Mouse (Mus musculus): ENCODE results near the gene Fntb.
"Not testable (repeated sequence)": the region's sequence is repeated elsewhere in the genome, so short reads cannot be mapped to it uniquely, and the experiment has no call there.

Gene Fntb

GRCm38 (mm10) chr12:76792540-76792939, 27.2 kb downstream of the Fntb start:
- DNase-seq (ENCODE audit: low read depth, low spot score): not testable (repeated sequence)

- no peak for DNase-seq (ENCODE audit: low read depth, low spot score)
Observed at GRCm38 (mm10) chr12:76795350-76795749, 30.0 kb downstream of the Fntb start, which contains the start of gene Gpx2. Gene Gpx2, minus strand, starts transcription at chr12:76795554.

- no peak for DNase-seq (ENCODE audit: low read depth, low spot score)
Observed at GRCm38 (mm10) chr12:76796938-76797539, 31.6 kb downstream of the Fntb start.

GRCm38 (mm10) chr12:76798008-76798720, 32.8 kb downstream of the Fntb start:
- no peak for DNase-seq (ENCODE audit: low read depth, low spot score)

- no peak for DNase-seq (ENCODE audit: low read depth, low spot score)
Observed at GRCm38 (mm10) chr12:76803028-76803427, 37.6 kb downstream of the Fntb start.

GRCm38 (mm10) chr12:76803700-76804252, 38.4 kb downstream of the Fntb start:
- peak; percentile 32 for DNase-seq (ENCODE audit: low read depth, low spot score)

- no peak for DNase-seq (ENCODE audit: low read depth, low spot score)
Observed at GRCm38 (mm10) chr12:76805056-76805811, 39.8 kb downstream of the Fntb start.

GRCm38 (mm10) chr12:76807796-76808195, 42.4 kb downstream of the Fntb start:
- no peak for DNase-seq (ENCODE audit: low read depth, low spot score)

- no peak for DNase-seq (ENCODE audit: low read depth, low spot score)
Observed at GRCm38 (mm10) chr12:76810491-76810890, 45.1 kb downstream of the Fntb start.

GRCm38 (mm10) chr12:76811006-76811405, 45.6 kb downstream of the Fntb start:
- no peak for DNase-seq (ENCODE audit: low read depth, low spot score)

GRCm38 (mm10) chr12:76813543-76813942, 48.2 kb downstream of the Fntb start:
- no peak for DNase-seq (ENCODE audit: low read depth, low spot score)

GRCm38 (mm10) chr12:76814120-76814519, 48.7 kb downstream of the Fntb start:
- DNase-seq (ENCODE audit: low read depth, low spot score): no peak

- DNase-seq (ENCODE audit: low read depth, low spot score): no peak
Observed at GRCm38 (mm10) chr12:76816720-76817119, 51.3 kb downstream of the Fntb start.

- DNase-seq (ENCODE audit: low read depth, low spot score): no peak
Observed at GRCm38 (mm10) chr12:76817176-76817575, 51.8 kb downstream of the Fntb start.

- DNase-seq (ENCODE audit: low read depth, low spot score): no peak
Observed at GRCm38 (mm10) chr12:76818120-76818519, 52.7 kb downstream of the Fntb start.

GRCm38 (mm10) chr12:76818908-76819307, 53.5 kb downstream of the Fntb start:
- no peak for DNase-seq (ENCODE audit: low read depth, low spot score)

- DNase-seq (ENCODE audit: low read depth, low spot score): no peak
Observed at GRCm38 (mm10) chr12:76819816-76820215, 54.4 kb downstream of the Fntb start.

GRCm38 (mm10) chr12:76820615-76821014, 55.2 kb downstream of the Fntb start:
- DNase-seq (ENCODE audit: low read depth, low spot score): no peak

- no peak for DNase-seq (ENCODE audit: low read depth, low spot score)
Observed at GRCm38 (mm10) chr12:76822002-76822650, 56.7 kb downstream of the Fntb start.

- no peak for DNase-seq (ENCODE audit: low read depth, low spot score)
Observed at GRCm38 (mm10) chr12:76822651-76823041, 57.3 kb downstream of the Fntb start, which contains the start of gene Rab15. Gene Rab15, minus strand, starts transcription at chr12:76822908.

GRCm38 (mm10) chr12:76825283-76825682, 59.9 kb downstream of the Fntb start:
- no peak for DNase-seq (ENCODE audit: low read depth, low spot score)

GRCm38 (mm10) chr12:76832704-76833103, 67.3 kb downstream of the Fntb start:
- no peak for DNase-seq (ENCODE audit: low read depth, low spot score)

All from skeletal muscle tissue, adult 2 months (tissue).